Mouse (Mus musculus): ENCODE data around the gene Fbxl20.
"Not testable (repeated sequence)": the region's sequence is repeated elsewhere in the genome, so short reads cannot be mapped to it uniquely, and the experiment has no call there.

Fbxl20 gene

DNA sequence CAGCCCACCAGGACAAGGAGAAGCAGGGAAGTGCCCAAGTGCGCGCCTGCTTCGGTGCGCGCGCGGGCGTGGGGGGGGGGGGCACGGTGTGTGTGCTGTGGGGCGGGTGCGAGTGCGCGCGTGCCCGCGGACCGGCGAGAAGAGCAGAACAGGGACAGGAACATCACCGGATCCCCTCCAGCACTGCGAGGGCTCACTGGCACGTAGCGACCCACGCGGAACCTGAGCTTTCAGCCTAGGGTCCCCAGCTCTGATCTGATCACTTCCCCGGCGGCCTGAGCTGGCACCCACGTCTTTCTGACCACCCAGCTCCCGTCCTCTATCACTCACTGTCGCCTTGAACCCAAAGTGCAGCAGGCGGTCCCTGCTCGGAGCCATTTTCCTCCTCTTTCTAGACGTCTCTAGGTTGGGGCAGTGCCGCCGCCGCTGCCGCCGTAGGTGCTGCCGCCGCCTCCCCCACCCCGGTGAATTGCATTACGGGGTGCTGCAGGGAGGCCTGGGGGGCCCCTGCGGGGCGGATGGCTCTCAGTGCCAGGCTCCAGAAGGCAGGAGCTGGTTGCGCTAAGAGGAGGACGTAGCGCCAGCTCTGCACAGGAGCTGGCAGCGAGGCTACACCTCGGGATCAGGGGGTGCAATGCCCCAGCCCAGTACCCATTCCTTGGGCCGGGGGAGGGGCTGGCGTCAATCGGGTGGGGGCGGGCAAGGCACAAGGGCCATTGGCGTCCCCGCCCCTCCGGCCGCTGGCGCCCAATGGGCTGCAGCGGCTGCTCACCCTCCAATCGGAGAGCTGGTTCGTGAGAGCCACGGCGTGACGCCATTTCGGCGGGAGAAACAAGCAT lies at the start of gene Fbxl20:
Fbxl20 (minus strand) TSS at position 618 of the 839 bp plus-strand sequence.
- DNase-seq (ENCODE audit: low spot score in 2 of 2) = peak; percentile 86 to 92

DNA sequence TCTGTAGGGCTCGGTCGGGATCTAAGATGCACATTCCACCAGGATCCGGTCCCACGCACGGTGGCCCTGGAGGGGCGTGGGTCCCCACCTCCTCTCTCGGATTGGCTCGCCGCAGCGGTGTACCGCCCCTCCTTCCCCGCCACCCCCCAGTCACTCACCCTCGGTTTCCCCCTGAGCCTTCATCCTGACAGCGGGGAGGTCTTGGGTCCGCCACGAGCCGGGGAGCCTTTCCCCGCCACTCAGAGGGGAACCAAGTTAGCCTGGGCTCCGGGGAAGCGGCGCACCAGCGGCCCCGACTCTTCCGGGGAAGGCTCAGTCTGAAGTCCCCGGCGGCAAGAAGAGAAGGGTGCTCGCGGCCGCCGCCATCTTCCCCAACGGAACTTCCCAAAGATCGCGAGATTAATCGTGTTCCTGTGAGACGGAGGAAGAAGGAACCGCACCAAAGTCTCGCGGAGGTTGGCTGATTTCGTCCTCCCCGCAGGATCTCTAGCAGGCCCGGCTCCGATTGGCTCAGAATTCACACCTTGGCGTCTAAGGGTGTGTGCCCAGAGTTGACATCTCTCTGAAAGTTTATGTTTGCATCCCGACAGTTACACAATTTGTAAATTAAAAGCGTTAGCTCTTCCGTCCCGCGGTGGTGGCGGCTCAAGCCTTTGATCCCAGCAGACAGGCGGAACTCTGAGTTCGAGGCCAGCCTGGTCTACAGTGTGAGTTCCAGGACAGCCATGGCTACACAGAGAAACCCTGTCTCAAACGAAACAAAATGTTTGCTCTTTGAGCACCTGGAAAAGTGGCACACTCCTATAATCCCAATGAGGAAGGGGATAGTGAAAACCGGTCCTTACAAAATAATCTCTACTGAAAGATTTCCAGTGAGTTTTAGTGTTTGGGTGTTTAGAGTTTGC lies 43.0 kb upstream of the Fbxl20 start, which contains the start of gene Med1:
Med1 (minus strand) TSS at position 393 of the 905 bp plus-strand sequence.
- DNase-seq (ENCODE audit: low spot score in 2 of 2) = peak; percentile 88 to 89

DNA sequence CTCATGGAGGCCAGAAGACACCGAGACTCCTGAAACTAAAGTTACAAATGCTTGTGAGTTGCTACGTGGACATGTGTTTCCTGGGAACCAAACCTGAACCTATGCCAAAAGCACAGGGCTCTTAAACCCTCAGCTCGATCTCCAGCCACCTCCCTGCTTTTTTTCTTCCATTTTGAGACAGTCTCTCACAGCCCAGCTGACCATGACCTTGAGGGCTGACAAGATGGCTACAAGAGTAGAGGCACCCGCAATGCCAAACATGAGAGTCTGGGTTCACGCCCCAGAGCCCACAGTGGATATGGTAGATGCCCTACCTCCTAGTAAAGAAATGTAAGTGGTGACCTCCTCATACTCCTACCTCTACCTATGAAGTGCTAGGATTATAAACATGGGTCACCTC lies 40.6 kb upstream of the Fbxl20 start:
- no peak for DNase-seq (ENCODE audit: low spot score in 2 of 2)

DNA sequence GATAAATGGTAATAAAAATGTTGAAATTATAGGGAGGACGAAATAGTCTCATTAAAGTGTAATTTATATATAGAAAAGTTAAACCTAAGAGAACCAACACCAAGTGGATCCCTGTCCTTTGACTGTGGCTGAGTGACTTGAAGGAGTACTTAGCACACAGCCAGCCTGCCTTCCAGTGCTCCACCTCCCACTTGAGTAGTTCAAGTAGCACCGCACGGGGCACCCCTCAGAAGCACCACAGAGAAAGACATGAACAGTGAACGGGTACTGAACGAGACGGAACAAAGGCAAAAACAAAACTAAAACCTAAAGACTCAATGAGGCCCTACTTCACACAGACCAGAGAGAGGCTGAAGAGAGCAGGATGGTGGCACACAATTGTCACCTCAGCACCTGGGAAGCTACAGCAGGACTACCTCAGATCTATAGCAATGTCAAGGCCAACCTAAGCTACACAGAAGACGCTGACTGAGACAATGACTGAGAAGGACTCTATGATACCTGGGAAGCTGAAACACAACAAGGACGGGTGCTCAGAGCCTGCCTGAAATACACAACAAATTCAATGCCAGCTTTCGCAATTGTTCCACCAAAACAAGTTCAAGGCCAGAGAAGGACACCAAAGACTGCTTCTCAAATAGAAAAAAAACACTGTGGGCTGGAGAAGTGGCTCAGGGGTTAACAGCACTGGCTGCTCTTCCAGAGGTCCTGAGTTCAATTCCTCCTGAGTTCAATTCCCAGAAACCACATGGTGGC lies 37.6 kb upstream of the Fbxl20 start:
- DNase-seq (ENCODE audit: low spot score in 2 of 2) = no peak

DNA sequence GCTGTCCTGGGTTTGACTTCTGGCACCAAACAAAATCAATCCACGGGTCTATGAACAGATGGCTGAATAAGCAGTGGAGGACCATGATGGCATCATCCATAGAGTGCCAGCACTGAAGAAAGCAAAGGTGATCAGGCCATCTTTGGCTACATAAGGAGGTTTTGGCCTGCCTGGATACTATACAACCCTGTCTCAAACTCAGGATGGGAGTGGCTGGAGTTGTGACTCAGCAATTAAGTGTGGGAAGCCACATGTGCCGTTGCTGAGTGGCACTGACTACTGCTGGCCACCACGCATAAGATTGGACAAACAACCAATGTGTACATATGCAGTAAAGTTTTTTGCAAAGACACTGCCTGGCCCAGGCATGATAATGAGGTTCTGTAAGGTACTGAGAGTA lies 31.9 kb upstream of the Fbxl20 start:
- not testable (repeated sequence) for DNase-seq (ENCODE audit: low spot score in 2 of 2)

DNA sequence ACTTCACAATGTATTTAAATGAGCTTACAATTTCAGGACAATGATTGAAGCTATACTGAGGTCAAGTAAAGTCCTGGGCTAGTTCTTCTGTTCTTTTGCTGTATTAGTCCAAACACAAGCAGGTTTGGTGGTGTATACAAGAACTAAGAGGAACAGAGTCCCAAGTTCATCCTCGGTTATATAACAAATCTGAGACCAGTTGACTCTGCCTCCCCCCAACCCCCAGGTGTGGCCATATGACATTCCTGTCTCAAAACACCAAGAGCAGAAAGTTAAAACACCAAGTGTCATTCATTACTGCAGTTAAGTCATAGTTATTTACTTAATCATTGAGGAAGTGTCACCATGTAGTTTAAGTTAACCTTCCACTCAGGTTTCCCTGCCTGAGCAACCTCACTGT lies 18.2 kb upstream of the Fbxl20 start:
- DNase-seq (ENCODE audit: low spot score in 2 of 2) = no peak

DNA sequence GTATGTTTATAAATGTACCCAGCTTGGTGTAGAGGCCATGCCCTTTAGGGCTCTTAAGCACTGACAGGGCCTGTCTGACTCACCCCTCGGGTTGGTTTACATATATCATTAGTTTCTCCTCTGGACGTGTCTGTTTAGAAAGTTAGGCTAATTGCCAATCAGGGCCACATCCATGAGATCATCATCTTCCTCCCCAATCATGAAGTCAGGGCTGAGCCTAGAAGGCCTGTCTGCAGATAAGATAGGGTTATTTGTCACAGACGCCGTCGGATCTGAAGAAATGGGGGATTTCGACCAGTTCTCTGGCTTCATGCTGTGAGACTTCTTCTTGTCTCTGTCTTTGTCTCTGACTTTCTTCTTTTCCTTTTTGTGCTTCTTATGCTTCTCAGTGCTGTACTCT lies 4.9 kb upstream of the Fbxl20 start:
- no peak for DNase-seq (ENCODE audit: low spot score in 2 of 2)

DNA sequence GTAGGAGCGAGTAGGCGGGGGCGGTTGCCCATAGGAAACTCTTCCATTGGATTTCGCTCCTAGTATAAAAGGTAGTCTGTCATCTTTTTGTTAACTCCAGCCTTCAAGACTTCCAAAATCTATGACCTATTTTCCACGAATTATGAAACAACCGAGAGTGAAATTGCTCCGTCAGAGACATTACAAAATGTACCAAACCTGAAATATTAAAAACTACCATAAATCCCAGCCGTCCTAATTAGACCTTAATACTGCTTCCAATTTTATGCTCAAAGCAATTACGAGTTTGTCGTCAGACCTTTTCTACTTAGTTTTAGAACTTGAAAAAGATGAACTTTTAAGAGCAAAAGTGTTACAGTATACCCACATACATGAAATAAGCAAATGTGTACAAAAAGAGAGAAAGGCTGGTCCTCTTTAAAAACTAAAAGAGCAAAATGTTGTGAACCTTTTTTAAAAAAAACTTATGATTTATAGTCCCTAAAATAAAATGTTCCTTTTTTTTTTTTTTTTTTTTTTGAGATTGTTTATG lies 488 bp upstream of the Fbxl20 start:
- DNase-seq (ENCODE audit: low spot score in 2 of 2) = no peak

DNA sequence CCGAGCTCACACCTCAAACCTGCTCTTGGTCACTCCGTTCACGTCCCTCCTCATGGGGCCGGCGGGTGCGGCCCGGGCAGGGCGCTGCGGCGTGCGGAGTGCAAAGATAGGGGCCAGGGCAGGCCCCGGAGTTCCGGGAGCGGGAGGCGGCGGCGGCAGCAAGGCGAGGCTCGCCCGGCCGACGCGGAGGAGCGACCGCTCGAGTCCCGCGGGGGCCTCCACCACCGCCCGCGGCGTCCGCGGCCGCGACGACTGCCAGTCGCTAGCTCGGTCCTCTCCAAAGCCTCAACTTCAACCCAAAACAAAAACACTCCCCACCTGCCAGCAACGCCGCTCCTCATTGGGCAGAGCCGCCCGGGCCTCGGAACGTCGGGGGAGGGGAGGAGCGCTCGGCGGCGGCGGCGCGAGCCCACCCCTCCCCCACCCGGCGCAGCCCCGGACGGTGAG lies 876 bp downstream of the Fbxl20 start:
- peak; percentile 91 to 96 for DNase-seq (ENCODE audit: low spot score in 2 of 2)

DNA sequence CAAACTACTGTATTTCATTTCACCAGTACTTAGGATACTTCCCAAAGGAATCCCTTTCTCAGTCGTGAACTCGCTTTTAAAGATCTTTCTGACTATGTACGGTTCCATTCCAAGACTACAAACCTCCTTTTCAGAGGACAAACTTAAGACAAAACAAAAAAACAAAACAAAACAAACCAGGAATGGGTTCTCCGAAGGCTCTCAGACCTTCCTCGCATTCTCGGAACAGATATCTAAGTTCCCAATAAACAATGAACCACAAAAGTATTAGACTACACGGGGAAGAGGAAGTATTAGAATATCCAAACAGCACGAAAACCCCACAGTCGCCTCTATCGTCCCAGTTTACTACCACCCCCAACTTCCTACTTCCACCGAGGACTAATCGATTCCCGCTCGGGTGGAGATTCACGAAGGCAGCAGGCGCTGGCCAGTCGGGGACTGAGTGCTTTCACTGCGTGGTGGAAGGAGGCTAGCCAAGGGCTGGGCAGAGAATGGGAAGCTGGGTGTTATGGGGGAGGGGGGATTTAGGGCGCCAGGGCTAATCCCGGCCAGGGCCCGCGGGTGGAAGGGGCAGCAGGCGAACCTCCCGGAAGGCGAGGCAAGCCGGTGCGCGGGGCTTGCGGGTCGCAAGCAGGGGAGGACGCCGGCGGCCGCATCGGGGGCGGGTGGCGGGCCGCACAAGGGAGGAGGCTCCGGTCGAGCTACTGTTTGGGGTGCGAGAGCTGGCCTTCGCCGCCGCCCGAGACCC lies 1.5 kb downstream of the Fbxl20 start:
- DNase-seq (ENCODE audit: low spot score in 2 of 2) = no peak

DNA sequence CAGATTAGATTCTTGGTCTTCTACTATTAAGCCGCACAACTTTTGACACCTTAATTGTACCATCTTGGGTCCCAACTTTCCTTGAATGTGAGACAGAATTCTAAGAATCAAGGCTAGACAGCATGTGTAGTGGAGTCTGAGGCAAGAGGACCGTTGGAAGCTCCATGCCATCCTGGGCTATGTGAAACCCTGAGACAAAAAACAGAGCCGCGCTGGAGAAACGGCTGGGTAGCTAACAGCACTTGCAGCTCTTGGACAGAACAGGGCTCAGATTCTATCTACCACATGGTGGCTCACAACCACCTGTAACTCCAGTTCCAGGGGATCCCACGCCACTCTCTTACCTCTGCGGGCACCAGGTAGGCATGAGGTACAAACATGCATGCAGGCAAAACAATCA lies 4.3 kb downstream of the Fbxl20 start:
- DNase-seq (ENCODE audit: low spot score in 2 of 2) = no peak

DNA sequence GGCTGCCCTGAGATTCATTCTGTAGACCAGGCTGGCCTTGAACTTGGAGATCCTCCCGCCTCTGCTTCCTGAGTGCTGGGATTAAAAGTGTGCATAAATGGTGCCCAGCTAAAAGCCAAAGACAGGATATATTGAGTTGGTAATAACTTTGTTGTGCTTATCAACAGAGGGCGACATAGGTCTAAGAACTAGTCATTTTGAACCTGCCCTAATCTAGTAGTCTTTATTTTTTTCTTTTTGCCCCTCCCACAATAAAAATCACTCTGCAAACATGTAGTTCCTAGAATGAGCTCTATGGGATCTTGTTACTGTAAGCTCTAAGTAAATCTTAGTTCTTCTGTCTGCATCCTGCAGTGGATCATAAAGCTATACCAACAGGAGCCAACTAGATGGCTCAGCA lies 7.7 kb downstream of the Fbxl20 start:
- DNase-seq (ENCODE audit: low spot score in 2 of 2) = no peak

DNA sequence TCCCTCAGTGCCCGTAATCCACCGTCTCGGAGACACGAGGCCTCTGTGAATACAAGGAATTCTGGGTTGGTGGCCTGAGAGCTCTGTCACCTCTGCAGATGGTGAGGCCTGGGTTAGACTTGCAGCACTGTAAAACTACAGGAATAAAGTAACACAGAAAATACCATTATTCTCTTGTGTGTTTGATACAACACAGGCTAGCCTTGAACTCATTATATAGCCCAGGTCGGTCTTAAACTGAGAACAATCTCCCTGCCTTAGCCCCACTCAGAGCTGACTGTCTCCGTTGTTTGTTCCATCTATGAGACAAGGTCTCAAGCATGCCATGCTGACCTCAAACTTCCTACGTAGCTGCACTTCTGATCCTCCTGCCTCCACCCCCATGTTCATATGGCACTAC lies 11.3 kb downstream of the Fbxl20 start:
- DNase-seq (ENCODE audit: low spot score in 2 of 2) = no peak

DNA sequence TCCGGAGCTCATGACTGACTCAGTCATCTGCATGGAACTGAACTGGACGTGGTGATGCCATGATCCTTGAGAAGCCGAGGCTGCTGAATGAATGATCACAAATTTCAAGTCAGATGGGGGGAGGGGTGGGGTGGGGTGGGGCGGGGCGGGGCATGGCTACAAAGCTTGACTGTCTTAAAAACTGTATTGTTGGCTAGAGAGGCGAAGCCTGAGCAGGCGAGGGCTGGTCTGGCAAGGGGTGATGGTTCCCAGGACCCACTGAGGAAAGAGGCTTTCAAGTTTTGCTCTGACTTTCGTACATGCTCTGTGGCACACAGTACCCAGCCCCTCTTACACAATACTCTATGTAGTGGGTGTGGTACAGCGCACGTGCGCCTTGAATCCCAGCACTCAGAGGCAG lies 12.4 kb downstream of the Fbxl20 start:
- DNase-seq (ENCODE audit: low spot score in 2 of 2) = no peak

DNA sequence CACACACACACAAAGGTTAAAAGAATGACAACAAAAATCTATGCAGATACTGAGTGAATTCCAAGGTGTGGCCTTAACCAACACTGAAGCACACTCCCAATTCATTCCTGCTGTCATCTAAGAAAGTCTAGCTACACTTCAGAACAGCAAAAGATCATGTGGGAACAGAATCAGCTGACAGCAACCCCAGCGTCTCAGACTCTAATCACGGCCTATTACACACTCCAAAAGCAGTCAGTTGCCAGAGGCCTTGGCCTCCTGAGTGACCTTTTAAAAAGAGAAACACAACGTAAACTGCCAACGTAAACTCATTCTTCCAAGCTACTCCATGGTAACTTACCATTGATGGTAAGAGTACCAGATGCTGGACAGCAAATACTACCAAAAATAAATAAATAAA lies 15.3 kb downstream of the Fbxl20 start:
- DNase-seq (ENCODE audit: low spot score in 2 of 2) = no peak

DNA sequence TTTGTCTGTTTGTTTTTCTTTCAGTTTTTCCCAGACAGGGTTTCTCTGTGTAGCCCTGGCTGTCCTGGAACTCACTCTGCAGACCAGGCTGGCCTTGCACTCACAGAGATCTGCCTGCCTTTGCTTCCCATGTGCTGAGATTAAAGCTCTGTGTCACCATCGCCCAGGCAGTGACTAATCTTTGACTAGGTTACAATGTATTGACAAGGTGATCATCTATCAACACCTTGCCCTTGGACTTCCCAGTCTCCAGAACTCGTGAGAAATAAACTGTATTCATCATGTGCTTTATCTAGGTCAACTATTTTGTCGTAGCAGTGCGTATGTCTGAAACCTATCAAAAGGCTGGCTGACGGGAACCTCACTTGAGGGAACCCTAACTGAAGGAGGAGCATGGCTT lies 26.8 kb downstream of the Fbxl20 start:
- no peak for DNase-seq (ENCODE audit: low spot score in 2 of 2)

DNA sequence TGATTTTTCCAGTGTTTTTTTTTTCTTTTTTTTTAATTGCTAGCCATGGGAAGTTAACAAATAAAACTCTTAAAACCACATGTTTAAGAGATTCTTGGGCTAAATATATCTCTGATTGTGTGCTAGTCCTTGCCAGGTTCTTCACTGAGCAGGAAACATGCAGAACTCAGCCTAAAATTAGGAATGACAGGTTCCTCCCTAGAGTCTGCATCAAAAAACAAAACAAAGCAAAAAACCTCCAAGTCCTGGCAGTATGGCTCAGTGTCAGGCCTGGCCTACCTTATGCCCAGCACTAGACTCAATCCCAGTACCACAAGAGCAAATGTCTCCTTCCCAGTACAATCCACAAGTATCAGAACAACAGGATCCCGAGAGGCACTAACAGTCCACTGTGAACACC lies 35.8 kb downstream of the Fbxl20 start:
- DNase-seq (ENCODE audit: low spot score in 2 of 2) = no peak

DNA sequence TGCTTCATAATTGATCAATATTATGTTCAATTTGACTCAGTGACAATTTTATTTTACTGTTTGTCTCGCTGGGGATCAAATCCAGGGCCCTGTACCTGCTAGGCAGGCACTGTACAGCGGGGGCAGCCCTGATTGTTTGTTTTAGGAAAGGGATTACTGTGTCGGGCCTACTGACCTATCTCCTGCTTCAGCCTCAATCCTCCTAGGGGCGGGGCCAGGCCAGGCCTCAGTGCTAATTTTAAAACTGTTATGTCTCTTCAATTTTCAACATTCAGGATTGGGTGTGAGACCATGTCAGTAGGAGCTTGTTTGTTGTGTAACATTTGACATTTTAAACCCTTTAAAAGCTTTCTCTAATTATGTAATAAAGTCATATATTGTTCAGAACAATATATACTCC lies 36.7 kb downstream of the Fbxl20 start:
- no peak for DNase-seq (ENCODE audit: low spot score in 2 of 2)

DNA sequence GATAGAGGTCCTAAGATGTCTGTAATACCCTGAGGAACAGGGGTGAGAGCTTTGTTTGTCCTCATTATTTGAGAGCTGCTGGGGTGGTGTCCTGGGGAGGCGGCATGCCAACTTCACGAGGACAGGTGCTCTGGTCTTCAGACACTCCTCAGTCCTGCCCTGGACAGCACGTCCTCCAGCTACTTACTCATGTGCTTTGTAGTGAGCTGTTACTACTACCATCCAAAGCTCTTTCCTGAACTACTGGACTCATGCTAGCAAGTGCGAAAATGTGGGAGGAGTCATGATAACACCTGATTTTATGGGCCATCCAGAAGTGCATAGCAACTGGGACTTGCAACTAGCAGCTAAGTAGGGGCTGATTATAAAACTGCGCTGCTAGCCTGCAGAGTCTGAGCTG lies 40.5 kb downstream of the Fbxl20 start:
- no peak for DNase-seq (ENCODE audit: low spot score in 2 of 2)

DNA sequence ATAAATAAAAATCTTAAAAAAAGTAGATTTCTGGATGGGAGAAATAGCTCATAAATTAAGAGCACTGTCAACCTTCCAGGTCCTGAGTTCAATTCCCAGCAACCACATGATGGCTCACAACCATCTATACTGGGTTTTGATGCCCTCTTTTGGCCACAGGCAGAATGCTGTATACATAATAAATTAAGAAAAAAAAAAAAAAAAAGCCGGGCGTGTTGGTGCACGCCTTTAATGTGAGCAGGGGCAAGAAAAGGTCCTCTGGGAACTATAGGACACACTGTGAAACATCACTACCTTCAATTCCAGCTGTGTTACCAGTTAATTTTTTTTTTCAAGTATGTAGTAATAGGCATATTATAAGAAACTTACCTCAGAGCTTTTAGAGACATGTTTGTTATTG lies 48.9 kb downstream of the Fbxl20 start:
- no peak for DNase-seq (ENCODE audit: low spot score in 2 of 2)

DNA sequence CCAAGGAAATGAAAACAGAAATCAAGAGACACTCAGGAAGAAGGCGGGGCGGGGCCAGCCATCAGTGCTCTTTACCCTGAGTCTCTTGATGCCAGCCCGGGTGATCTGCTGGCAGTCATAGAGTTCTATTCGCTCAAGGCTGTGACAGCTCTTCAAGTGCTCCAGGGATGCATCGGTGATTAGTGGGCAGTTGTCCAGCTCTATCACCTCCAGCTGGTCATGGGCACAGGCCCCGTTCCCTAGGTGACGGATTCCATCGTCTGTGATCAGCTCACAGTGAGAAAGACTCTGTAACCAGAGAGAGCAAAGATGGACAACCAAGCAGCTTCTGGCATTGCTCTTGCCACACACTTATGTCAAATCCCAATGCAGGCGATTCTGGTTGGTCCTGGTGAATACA lies 59.6 kb downstream of the Fbxl20 start:
- DNase-seq (ENCODE audit: low spot score in 2 of 2) = no peak

Measured in urinary bladder, postnatal 4 days (tissue).